Mouse (Mus musculus) heart, embryonic 14.5 days (tissue): ENCODE measurements around the gene Flt3. TPM values are rescaled to one million over a fixed set of nuclear protein-coding genes. Genes with fewer than 3 reads are reported as not detected.

Experiments used
- ATAC-seq: fragments of 200-750 bp; cut with Nextera tagmentation; 2 replicates; pipeline ENCODE4 v1.8.0; 2017; ENCODE audit warnings: low read depth, moderate TSS enrichment; ENCODE audit not compliant: insufficient number of reproducible peaks, insufficient read depth, low FRiP score
- H3K27ac ChIP-seq, 2 experiments: fragments of 200-500 bp in 1 of 2; fragments of 300-500 bp in 1 of 2; sonication (generic) in 1 of 2; replicated peaks in 1 of 2; 2 replicates each; pipeline ENCODE4 v1.5.1; 2012 to 2014; ENCODE audit warnings: low read depth in 2 of 2, low read length in 2 of 2, control low read depth in 1 of 2, mild to moderate bottlenecking in 1 of 2, mixed read lengths in 1 of 2; ENCODE audit not compliant: control insufficient read depth in 1 of 2, insufficient read depth in 1 of 2
- H3K27me3 ChIP-seq: fragments of 300-500 bp; sonication (generic); 2 replicates; pipeline ENCODE4 v1.6.1; 2014; ENCODE audit warnings: mild to moderate bottlenecking, low read length, control low read depth; ENCODE audit not compliant: control insufficient read depth, insufficient read depth
- H3K36me3 ChIP-seq: fragments of 300-500 bp; sonication (generic); 2 replicates; pipeline ENCODE4 v1.6.1; 2014; ENCODE audit warnings: mild to moderate bottlenecking, control low read depth, low read length, mixed read lengths; ENCODE audit not compliant: control insufficient read depth, insufficient read depth
- H3K4me1 ChIP-seq, 2 experiments: fragments of 200-500 bp in 1 of 2; fragments of 300-500 bp in 1 of 2; sonication (generic) in 1 of 2; 2 replicates each; pipeline ENCODE4 v1.6.1; 2012 to 2014; ENCODE audit warnings: low read length in 2 of 2, control low read depth in 1 of 2, mixed read lengths in 1 of 2; ENCODE audit not compliant: control insufficient read depth in 2 of 2, insufficient read depth in 2 of 2
- H3K4me2 ChIP-seq: fragments of 300-500 bp; sonication (generic); 2 replicates; pipeline ENCODE4 v1.6.1; 2014; ENCODE audit warnings: mild to moderate bottlenecking, low read length
- H3K4me3 ChIP-seq, 2 experiments: fragments of 200-500 bp in 1 of 2; fragments of 300-500 bp in 1 of 2; sonication (generic) in 1 of 2; 2 replicates each; pipeline ENCODE4 v1.5.1; 2012 to 2014; ENCODE audit warnings: low read length in 2 of 2, mild to moderate bottlenecking in 2 of 2, control low read depth in 1 of 2, low read depth in 1 of 2, moderate library complexity in 1 of 2; ENCODE audit not compliant: control insufficient read depth in 1 of 2, insufficient read depth in 1 of 2
- H3K9ac ChIP-seq: fragments of 300-500 bp; sonication (generic); 2 replicates; pipeline ENCODE4 v1.6.1; 2014; ENCODE audit warnings: mild to moderate bottlenecking, low read length
- H3K9me3 ChIP-seq: fragments of 300-500 bp; sonication (generic); 2 replicates; pipeline ENCODE4 v1.6.1; 2016; ENCODE audit warnings: low read length, control low read depth; ENCODE audit not compliant: control insufficient read depth
- WGBS: fragments of 180-500 bp; shearing (Covaris S2); extraction: QIAGEN DNeasy Blood & Tissue Kit; methylation state at CpG from one replicate; pipeline ENCODE4 v1.1.7; 2014; 5-methylcytosine and 5-hydroxymethylcytosine counted together
- polyA plus RNA-seq: library from polyadenylated mRNA; unstranded; fragments of >200 nt; fragmentation: Nextera tagmentation; extraction: Ambion mirVana; gene quantifications from 2 replicates; pipeline ENCODE4 v1.2.1, GENCODE M21; 2014

Gene Flt3
- polyA plus RNA-seq, 1 experiment from 2014 or later = not detected

DNA sequence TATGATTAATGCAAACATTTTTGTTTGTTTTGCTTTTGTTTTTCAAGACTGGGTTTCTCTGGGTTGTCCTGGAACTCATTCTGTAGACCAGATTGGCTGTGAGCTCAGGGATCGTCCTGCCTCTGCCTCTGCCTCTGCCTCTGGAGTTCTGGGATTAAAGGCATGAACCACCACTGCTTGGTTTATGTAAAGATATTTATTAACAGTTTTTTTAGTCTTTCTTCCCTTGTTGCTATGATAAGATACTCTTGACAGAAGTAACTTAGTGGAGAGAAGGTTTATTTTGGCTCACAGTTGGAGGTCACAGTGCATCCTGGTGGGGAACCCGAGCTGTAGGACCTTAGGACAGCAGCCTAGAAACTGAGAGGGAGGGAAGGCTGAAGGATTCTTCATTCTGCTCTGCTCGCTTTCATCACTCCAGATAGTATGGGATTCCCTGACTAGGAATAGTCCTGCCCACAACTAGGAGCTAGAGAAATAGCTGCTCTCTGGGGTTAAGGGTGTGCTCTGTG is 40.8 kb upstream of the Flt3 start:
- WGBS = 55% methylated on average over 3 of the region's 3 CpGs
- no peaks in the 10 kb centered on the region for H3K36me3 ChIP-seq
- no peak overlapping the region for H3K4me2 ChIP-seq
- no peak for ATAC-seq
- no peak overlapping the region for H3K9ac ChIP-seq
- H3K9me3 ChIP-seq = no peaks in the 10 kb centered on the region
- no peaks in the 10 kb centered on the region for H3K27me3 ChIP-seq
- H3K4me3 ChIP-seq = no peak overlapping the region
- no peak overlapping the region for H3K27ac ChIP-seq
- peaks cover 12 to 43% of the 10 kb centered on the region in 2 experiments for H3K4me1 ChIP-seq

DNA sequence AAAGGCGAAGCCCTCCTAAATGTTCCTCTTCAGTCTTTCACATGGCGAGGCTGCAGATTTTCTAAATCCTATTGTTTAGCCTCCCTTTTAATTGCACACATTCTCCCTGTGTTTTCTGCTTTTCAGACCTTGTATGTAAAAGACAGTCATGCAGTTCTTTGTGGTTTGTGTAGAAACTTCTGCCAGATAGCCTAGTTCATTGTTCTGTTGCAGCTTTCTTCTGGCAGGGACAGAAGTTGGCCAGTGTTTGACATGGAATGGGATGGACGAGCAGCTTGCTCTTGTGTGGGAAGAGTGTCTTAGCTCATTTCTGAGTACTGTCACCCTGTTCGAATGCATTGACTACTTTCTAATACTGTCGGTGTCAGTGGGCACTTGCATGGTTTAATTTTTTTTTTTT is 36.2 kb upstream of the Flt3 start:
- WGBS = 89% methylated on average over 5 of the region's 5 CpGs
- Histone ChIP-seq H3K9ac (no peak overlapping the region), H3K27me3 (no peaks in the 10 kb centered on the region), H3K4me2 (no peak overlapping the region), H3K27ac (no peak overlapping the region), H3K36me3 (peaks cover 4% of the 10 kb centered on the region; the same call in 1 of the 2 replicates), H3K9me3 (no peaks in the 10 kb centered on the region), H3K4me1 (peaks cover 18 to 57% of the 10 kb centered on the region in 2 experiments), H3K4me3 (no peak overlapping the region)
- no peak for ATAC-seq

DNA sequence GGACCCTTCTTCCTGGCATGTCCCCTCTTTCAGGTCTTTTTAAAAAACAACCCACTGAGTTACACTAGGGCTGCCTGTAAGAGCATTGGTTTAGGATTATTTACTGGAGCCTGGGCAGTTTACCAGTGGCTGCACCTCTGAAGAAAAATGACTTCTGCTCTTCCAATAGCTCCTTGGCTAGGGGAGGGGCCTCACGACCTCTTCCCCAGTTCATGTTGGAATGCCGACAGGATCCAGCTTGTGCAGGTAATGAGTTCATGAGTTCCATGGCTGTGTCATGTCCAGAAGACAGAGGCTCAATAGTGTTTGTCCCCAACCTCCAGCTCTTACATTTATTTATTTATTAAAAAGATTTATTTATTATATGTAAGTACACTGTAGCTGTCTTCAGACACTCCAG is 35.5 kb upstream of the Flt3 start:
- ATAC-seq = no peak
- Histone ChIP-seq H3K27ac (peak overlapping the region in 1 of 2 experiments; percentile 55; a peak in 1 of 4 replicates), H3K9ac (no peak overlapping the region)

DNA sequence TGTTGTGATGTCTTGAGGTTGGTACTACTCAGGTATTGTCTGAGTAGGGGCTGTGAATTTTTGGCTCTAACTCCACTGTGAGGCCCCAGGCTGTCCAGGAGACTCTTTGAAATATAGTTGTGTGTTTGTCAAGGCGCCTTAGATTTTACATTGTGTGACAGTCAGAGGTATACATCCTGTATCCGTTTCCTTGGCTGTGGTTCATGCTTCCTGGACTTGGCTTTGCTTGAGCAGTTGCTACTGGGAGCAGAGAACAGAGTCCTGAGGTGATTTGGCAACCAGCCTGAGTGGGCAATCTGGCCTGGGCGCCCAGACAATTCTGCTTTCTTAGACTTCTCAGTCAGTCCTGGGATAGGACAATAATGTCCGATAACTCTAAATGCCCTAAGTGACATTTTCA is 34.9 kb upstream of the Flt3 start:
- Histone ChIP-seq H3K36me3 (peaks cover 4% of the 10 kb centered on the region; the same call in 1 of the 2 replicates), H3K4me1 (peaks cover 16 to 52% of the 10 kb centered on the region in 2 experiments), H3K27ac (peak overlapping the region in 1 of 2 experiments; percentile 55; a peak in 2 of 4 replicates), H3K9ac (no peak overlapping the region), H3K4me2 (no peak overlapping the region), H3K4me3 (no peak overlapping the region), H3K27me3 (no peaks in the 10 kb centered on the region), H3K9me3 (no peaks in the 10 kb centered on the region)
- no peak for ATAC-seq
- 49% methylated on average over 4 of the region's 4 CpGs for WGBS

More for the DNA sequence above, 35.5 kb upstream of the Flt3 start:
- H3K4me3 ChIP-seq = no peak overlapping the region
- H3K36me3 ChIP-seq = peaks cover 4% of the 10 kb centered on the region; the same call in 1 of the 2 replicates
- peaks cover 16 to 52% of the 10 kb centered on the region in 2 experiments for H3K4me1 ChIP-seq
- H3K27me3 ChIP-seq = no peaks in the 10 kb centered on the region
- no peak overlapping the region for H3K4me2 ChIP-seq
- no peaks in the 10 kb centered on the region for H3K9me3 ChIP-seq
- WGBS = 49% methylated on average over 2 of the region's 2 CpGs

DNA sequence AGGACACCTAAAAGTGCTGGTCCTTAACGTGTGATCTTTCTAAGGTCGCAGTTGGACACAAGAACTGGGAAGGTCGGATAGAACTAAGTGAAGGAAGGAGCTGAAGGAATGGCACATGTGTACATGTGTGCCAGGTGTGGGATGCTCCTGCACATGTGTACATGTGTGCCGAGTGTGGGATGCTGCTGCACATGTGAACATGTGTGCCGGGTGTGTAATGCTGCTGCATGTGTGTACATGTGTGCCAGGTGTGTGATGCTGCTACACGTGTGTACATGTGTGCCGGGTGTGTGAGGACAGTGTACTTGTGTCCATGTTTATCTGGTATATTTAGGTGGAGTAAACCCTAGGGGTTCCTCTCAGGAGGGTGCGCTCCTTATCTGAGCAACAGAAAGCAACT is 32.6 kb upstream of the Flt3 start:
- ATAC-seq = no peak
- no peaks in the 10 kb centered on the region for H3K27me3 ChIP-seq
- H3K9me3 ChIP-seq = no peaks in the 10 kb centered on the region
- peaks cover 11 to 53% of the 10 kb centered on the region in 2 experiments for H3K4me1 ChIP-seq
- no peak overlapping the region for H3K4me3 ChIP-seq
- H3K36me3 ChIP-seq = peaks cover 4% of the 10 kb centered on the region; the same call in 1 of the 2 replicates
- H3K9ac ChIP-seq = no peak overlapping the region
- no peak overlapping the region for H3K4me2 ChIP-seq
- H3K27ac ChIP-seq = no peak overlapping the region
- 85% methylated on average over 8 of the region's 8 CpGs for WGBS

DNA sequence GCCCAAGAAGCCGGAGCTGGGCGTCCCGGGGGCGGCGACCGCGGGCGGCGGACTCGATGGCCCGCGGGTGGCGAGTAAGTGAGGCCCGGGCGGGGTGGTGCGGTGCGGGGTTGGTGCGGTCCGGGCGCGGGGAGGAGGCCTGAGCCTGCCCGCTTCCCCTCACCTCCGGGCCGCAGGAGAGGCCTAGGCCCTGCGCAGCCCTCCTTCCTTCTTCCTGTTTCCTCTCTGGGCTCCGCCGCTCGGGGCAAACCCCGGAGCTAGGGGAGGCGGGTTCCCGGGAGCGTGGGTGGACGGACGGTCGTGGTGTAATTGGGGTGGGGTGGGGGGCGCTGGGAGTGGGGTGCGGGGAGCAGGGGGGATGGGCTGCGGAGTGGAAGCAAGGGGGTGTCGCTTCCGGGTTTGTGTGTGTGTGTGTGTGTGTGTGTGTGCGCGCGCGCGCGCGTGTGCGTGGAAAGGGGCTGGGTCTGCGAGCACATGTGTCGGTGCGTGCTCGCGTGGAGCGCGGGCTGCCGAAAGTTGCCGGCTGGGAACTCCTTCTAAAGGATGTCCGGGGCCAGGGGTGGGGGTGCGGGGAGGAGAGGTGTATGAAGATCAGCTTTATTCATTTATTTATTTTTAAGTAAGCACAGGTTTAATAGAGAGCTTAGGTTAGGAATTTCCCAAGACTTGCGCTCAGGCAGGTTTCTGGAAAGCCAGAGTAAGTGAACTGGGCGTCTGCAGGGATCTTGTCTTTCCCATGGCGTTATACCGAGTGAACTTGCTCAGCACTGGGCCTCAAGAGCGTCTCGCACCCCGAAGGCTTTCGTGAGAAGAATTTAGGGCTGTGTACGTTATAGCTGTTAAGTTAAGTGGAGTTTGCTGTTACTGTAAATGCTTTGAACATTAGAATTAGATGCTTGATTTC is 30.9 kb upstream of the Flt3 start:
- ATAC-seq = peak; percentile 69
- Histone ChIP-seq H3K27ac (peak overlapping the region; percentile 96), H3K4me3 (peak overlapping the region; percentile 92 to 100), H3K27me3 (no peaks in the 10 kb centered on the region), H3K4me1 (peaks cover 10 to 43% of the 10 kb centered on the region in 2 experiments), H3K36me3 (peaks cover 4% of the 10 kb centered on the region; the same call in 1 of the 2 replicates), H3K9ac (peak overlapping the region; percentile 99), H3K4me2 (peak overlapping the region; percentile 81), H3K9me3 (no peaks in the 10 kb centered on the region)
- under 1% methylated on average over 54 of the region's 68 CpGs for WGBS

DNA sequence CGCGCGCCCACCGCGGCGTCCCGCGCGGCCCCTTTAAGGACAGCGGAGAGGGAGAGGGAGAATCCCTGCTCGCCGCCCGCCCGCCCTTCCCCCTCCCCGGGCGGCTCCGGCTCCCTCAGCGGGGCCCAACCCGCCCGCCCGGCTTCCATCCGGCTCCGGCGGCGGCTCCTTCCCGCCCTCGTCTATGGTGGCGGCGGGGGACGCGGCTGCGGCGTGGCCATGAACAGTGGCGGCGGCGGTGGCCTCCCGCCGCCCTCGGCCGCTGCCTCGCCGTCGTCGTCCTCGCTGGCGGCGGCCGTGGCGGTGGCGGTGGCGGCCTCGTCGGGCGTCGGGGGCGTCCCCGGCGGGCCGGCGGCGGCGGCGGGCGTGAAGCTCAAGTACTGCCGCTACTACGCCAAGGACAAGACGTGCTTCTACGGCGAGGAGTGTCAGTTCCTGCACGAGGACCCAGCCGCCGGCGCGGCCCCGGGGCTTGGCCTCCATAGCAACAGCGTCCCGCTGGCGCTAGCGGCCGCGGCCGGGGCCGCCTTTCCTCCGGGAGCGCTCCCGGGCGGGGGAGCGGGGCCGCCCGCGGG is 30.2 kb upstream of the Flt3 start:
- H3K27me3 ChIP-seq = no peaks in the 10 kb centered on the region
- H3K9me3 ChIP-seq = no peaks in the 10 kb centered on the region
- H3K4me2 ChIP-seq = peak overlapping the region; percentile 81
- H3K4me1 ChIP-seq = peaks cover 10 to 37% of the 10 kb centered on the region in 2 experiments
- ATAC-seq = peak; percentile 83
- peak overlapping the region; percentile 92 to 100 for H3K4me3 ChIP-seq
- peak overlapping the region; percentile 96 for H3K27ac ChIP-seq
- under 1% methylated on average over 63 of the region's 91 CpGs for WGBS
- H3K36me3 ChIP-seq = peaks cover 4% of the 10 kb centered on the region; the same call in 1 of the 2 replicates
- H3K9ac ChIP-seq = peak overlapping the region; percentile 99
